Mouse (Mus musculus): ENCODE results near the gene Tnpo3.

GRCm38 (mm10) chr6:29634537-29634936 lies 24.9 kb upstream of the Tnpo3 start:
- TF ChIP-seq EP300 (IDR thresholded peaks at IDR 0.05; ENCODE audit: low read length): no peak
- no peak for TF ChIP-seq USF1 (IDR thresholded peaks at IDR 0.05; ENCODE audit: low read depth, low read length)
- TF ChIP-seq ZKSCAN1 (IDR thresholded peaks at IDR 0.05; ENCODE audit: borderline replicate concordance, low read depth, low read length): no peak
- TF ChIP-seq MAZ (IDR thresholded peaks at IDR 0.05; ENCODE audit: low read depth, low read length): no peak
